Mouse (Mus musculus) retina, adult 2 months (tissue): ENCODE measurements at regions not wholly inside any gene's neighbourhood (a gene's known extent, or its start where the extent isn't known, plus 50 kb on each side); places are given as distances from the start of the nearest gene placed in this dataset.
A peak's percentile ranks its signal among the peaks of the same experiment; 100 is the strongest.

Experiments used
- DNase-seq: peaks from one replicate; pipeline ENCODE4 v3.0.0-alpha.2; 2012; ENCODE audit warnings: low read depth, low spot score

DNA sequence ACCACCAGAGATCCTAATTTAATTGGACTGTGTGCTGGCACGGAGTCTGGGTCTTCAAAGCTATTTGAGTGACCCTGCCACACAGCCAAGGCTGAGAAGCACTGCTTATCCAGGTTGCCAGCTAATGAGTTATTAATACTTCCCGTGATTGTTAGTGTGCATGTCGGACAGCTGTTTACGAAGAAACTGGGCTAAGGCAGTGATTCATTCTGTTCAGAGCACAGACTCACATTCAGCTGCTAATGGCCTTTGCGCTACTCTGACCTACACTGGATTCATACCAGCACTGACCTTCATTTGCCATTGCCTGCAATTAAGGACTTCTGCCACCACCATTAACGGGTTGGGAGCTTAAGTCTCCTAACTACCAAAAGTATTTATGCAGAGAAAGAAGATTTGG lies 156.7 kb upstream of the Dppa4 start:
- DNase-seq = peak; percentile 3

DNA sequence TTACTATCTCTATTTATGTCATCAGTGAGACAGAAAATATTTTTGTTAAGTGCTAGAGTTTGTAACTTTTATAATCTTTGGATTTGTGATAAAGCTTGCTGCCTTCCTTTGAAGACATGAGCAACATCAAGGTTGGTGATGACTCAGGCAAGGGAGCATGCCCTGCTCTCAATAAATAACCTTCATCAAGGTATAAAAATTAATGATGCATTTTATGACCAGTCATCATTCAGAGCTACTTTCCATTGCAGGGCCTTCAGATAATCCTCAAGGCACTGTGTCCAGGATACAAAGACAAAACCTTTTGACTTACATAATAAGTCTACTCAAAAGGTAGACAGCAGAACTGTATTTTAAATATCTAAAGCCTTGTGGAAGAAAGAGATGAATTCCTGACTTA lies 156.2 kb upstream of the Dppa4 start:
- DNase-seq = no peak

DNA sequence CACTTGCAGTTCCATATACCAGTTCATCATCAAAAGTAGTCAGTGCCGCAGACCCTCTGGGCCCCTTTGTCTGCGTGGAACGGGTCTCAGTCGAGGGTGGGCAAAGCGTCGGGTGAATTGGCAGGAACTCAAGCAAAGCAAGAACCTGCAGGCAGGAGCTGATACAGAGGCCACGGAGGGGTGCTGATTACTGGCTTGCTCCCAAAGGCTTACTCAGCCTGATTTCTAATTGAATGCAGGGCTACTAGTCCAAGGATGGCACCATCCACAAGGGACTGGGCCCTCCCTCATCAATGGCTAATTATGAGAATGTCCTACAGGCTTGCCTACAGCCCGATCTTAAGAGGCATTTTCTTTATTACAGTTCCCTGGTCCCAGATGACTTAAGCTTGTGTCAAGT lies 128.2 kb upstream of the Dppa4 start:
- no peak for DNase-seq

DNA sequence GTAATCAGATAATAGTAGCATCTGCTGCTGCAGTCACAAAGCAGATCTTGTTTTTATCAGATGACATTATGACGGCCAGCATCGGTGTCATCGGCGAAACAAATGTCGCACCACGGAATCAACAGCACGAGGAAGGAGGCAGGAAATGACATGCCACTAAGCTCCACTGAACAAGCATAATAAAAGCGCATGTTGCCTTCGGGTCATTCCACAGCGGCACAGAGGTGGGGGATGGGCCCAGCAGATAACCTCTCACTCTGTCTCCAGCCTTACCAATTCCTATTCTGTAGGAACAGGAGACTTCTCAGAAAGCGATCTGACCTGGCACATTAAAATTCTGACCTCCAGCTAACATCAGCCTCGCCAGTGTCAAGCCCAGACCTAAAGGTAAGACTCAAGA lies 93.1 kb upstream of the Dppa4 start:
- DNase-seq = no peak

DNA sequence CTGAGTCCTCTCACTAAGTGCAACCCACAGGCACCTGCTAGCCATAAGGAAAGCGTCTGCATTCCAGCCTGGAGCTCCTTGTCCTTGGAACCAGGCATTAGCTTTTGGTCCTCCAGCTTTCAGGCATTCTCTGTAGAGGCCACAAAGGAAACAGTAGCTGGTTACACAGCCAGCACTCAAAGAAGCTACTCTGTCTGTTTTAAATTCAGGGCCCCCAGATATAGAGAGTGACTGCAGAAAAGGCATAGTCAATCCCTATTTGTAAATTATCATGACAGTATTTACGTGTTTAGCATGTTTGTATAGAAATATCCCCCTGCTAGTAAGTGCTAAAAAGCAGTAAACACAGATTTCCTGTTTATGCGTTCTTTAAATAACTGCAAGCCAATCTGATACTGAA lies 91.3 kb upstream of the Dppa4 start:
- no peak for DNase-seq

DNA sequence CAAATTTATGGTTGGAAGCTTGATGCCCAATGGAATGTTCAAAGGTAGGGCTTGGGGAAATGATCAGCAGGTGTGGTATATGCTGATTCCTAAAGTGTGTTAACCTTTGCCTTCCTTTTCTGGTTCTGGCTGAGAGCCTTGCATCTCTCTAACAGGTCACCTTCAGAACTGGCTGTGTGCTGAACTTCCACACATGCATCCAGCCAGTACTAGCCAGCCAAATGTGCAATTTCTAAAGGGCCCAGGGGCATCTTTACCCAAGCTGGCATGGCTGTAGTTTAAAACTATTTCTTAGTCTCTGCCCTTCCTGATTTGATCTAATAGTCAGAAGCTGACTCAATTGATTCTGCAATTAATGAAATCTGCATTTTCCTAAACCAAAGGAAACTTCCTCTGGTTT lies 68.6 kb upstream of the Dppa4 start:
- no peak for DNase-seq
